Mouse (Mus musculus) heart, postnatal 25 days (tissue): ENCODE data around the gene Coro2a. TPM values are rescaled to one million over a fixed set of nuclear protein-coding genes. Genes with fewer than 3 reads are reported as not detected.

ENCODE experiments used
- DNase-seq: peaks from one replicate; pipeline ENCODE4 v3.0.0; 2022; ENCODE audit warnings: low spot score
- intact Hi-C: fragments of 180-260 bp; cut with DNase I; formaldehyde crosslinking; loops from one replicate; pipeline ENCODE4 v1.15.1; 2025
- total RNA-seq, 2 experiments: library from RNA; stranded (reverse); gene quantifications; 2 replicates each; pipeline ENCODE4 v1.2.3; 2021

Coro2a gene
- total RNA-seq, 2 experiments from 2014 or later, result 0.18 to 0.45 TPM

DNA sequence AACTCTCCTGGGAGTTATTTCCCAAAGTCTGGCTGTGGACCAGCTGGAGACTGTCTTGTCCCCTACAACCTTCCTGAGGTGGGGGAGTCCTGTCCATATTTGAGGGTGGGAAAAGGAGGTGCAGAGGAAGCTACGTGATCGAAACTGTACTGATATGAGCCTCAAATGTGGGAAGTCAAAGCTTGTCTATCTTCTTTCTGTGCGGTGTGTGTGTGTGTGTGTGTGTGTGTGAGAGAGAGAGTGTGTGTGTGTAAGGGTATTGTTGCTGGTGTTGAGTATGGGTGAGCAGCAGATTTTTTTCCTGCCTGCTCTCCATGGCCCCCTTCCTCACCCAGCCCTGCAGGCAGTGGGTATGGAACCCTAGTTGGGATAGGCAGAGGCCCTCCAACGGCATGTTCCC lies 37.8 kb downstream of the Coro2a start:
- intact Hi-C loops, result no loop called here

DNA sequence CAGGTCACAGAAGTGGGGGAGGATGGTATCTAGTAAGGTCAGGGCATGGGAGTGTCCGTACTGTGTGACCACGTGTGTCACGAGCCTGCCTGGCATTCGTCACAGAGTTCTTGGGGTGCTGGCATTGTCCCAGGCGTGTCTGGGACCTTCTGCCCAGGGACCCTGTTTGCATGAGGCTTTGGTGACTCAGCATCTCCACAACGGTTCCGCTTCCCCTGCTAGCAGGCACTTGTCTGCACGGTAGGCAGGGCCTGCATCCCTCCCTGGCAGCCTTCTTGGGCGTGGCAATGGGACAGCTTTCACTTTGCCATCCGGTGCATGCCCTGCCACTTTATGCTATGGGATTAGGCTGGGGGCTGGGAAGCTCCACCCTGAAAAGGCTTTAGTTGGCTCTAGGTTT lies 38.2 kb downstream of the Coro2a start:
- intact Hi-C loops, result no loop called here
- no peak for DNase-seq

More for the DNA sequence above, 37.8 kb downstream of the Coro2a start:
- no peak for DNase-seq

DNA sequence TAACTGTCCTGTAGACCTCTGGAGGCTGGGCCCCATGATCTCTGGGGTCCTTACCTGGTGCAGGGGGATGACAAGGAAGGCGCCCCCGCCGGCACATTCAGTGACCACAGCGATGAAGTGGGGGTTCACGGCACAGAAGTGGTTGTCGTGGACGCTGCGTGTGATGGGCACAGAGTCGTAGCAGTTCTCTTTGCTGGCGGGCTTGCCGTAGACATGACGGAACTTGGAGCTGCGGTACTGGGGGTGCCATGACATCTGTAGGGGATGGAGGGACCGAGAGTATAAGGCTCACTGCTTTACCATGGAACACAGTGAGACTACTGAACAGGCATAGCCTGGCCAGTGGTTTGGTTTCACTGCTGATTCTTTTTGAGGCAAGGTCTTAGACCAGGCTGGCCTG lies 39.2 kb downstream of the Coro2a start:
- intact Hi-C loops, result no loop called here

DNA sequence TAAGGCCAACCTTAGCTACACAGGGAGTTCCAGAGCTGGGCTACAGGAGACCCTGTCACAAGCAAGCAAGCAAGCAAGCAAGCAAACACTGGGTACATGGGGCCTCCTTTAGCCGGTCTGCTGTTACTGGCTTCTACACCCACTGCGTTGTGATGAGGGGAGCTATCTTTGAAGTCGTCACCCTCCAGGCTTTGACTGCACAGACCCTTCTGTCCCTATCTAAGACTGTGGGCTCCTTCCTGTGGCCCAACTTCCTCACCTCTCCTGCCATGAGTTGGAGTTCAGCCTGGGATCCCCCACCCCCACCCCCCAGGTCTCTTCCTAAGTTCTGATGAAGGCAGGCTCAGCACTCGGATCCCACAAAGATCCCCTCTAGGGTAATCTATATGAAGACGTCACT lies 40.0 kb downstream of the Coro2a start:
- intact Hi-C loops, result no loop called here
- no peak for DNase-seq

More for the DNA sequence above, 39.2 kb downstream of the Coro2a start:
- DNase-seq, result no peak

DNA sequence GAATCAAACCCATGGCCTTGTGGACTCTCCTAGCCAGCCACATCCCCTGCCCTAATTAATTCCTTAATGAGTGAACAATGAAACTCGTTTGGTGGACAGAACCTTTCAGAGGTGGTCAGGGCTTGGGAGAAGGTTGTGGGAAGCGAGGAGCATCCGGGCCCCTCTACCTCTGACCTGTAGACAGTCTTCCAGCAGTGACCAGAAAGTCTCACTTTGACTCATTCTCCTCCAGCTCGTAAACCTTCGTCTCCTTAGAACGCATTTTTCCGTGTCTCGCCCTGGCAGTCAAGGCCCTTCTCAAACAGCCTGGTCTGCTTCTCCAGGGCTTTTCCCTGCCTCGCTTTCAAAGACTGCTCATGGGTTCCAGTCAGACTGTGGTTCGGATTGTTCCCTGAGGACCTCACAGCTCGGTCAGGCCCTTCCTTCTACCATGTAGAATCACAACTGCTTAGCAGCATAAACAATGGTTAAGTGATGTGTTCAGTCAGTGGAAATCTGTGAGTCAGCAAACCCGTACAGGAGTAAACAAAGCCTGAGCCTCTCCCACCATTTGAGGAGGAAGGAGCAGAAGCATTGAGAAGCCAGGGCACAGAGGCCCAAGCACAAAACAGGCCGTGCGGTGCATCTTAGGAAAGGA lies 41.8 kb downstream of the Coro2a start:
- DNase-seq, result no peak
- intact Hi-C loops, result no loop called here

DNA sequence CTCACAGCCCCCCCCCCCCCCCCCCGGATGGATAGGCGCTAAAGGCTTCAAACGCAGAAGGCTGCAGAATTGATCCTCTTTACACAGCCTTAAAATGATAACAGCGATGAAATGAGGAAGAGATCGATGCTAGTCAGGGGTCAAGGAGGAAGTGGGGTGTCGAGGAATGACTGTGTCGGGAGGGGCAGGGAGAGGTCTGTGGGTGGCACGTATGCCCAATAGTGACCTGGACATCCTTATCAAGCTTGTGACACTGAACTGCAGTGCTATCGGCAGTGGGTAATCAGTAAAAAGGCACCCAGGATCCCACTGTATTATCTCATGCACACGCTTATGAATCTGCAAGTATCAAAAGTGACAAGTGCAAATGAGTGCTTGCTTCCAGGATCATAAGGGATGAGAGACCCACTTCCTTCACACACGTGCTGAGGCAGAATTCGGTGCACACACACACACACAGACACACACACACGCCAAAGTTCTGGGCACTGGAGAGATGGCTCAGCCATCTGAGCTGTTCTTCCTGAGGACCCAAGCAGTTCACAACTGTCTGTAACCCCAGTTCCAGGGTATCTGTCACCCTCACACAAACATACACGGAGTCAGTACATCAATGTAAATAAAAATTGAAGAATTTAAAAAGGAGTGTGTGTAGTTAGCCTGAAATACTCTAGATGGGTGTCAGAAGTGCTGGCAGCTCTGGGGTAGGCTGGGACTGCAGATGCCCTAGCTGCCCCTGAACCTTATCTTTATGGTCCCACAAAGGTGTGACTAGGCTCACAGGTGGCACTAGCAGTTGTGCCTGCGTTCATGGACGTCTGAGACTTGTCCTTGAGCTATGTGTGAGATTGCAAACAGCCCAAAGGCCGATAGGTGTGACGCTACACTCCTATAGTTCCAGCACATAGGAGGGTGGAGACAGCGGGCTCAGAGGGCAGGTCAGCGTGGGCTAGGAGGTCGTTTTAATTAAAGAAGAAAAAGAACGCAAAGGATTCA lies 43.0 kb downstream of the Coro2a start:
- DNase-seq, result no peak
- intact Hi-C loops, result no loop called here

DNA sequence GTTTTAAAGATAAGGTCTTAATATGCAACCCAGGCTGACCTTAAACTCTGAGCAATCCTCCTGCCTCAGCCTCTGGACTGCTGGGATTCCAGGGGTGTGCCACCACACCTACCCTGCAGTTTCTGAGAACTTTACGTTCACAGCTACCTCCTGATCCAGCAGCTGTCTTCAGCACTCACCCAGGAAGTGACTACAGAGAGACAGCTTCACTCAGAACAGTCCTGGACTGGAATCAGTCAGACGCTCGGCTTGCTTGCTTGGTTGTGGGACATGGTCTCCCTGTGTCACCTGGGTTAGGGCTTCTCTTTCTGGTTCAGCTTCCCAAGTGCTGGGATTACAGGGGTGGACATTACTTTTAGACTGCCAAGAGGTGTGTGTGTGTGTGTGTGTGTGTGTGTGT lies 45.1 kb downstream of the Coro2a start:
- no peak for DNase-seq

DNA sequence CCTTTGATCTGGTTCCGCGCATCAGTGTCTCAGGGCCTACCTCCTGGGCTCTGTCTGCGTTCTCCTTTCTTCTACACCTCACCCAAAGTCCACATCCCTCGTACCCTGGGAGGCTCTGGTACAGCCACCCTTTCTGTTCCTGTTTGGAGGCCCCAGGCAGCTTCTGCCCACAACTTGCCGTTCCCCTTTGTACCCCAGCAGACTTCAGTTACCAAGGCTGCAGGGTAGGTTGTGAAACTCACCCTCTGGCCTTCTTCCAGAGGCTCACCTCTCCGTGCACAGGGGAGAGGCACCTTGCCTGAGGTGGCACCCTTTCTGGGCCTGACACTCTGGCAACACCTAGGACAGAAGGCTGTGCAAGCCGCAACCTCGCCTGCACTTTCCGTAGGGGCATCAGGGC lies 46.2 kb downstream of the Coro2a start:
- DNase-seq, result no peak
- intact Hi-C loops, result no loop called here

More for the DNA sequence above, 45.1 kb downstream of the Coro2a start:
- intact Hi-C loops, result no loop called here

DNA sequence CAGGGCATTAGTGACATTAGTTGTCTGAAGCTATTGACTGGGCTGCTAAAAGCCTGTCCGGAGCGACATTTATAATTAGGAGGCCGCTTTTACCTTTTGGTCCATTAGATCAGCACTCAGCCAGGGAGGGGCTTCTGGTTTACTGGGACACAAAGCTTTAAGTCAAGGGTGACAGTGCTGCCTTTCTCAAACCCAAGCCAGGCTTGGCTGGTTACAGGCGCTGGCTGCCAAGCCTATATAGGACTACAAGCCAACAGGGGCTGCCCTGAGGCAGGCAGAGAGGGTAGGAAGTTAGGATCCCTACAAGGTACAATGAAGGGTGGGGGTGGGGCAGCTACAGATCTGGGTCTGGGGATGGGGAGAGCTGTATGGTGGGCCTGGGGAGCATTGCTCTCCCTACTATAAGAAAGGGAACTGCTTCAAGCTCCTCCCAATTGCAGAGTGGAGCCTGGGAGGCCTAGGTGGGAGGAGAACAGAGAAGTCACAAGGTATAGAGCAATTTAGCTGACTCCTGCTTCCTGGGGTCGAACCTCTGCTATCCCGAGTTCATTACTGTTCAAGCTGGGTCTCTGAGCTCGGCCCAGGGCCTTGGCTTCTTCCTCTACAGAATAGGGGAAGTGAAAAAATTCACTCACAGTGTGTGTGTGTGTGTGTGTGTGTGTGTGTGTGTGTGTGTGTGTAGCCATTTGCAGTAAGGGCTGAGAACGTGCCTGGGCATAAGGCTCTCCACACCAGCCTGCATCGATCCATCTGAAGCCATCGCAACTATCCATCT lies 47.5 kb downstream of the Coro2a start:
- DNase-seq, result no peak
- intact Hi-C loops, result no loop called here

DNA sequence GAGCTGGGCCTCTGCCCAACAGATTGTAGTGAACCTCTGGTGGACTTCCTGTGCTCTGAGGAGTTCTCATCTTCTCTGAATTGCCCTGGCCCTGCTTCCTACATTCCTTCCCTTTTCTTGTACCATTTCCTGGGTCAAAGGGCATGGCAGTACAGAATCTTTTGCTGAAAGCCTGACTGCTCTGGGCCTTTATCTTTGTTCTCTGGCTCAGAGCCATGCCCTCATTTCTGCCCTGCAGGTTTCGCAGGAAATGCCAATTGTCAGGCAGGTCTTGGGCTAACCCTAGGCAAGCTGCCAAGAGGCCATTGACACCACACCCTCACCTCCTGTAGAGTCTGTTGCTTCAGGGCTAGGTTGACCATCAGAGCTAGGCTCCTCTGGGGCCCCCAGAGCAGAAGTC lies 48.1 kb downstream of the Coro2a start:
- DNase-seq, result no peak
- intact Hi-C loops, result no loop called here

DNA sequence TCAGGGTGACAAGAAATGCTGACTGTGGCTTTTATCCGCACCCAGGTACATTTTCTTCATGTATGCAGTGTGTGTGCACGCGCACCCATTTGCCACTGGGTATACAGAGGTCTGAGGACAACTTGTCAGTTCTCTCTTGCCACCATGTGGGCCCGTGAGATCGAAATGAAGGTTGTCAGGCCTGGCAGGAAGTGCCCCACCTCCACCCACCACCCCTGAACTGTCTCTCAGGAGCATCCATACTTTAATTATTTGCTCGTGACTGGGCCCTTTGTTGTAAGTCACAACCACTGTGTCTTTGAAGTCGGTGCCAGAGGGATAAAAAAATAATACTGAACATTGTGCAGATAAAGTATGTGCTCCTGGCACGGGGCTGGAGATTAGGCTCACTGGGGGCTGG lies 51.6 kb downstream of the Coro2a start:
- intact Hi-C loops, result no loop called here
- no peak for DNase-seq

DNA sequence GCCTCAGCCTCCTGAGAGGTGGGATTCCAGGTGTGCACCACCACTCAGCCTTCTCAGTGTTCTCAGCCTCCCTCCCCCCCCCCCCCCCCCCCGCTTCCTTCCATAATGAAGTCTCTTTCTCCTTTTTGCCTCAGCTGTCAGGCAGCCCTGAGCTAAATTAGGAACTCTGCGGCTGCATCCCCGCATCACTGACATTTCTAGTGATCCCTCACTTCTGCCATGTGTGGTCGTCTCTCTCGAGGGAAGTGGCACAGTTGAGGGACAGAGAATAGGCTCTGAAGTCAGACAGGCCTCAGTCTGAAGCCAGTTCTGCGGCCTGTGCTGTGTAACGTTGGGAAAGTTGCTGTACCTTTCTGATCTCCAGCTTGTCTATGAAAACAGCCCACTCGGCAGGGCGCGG lies 52.0 kb downstream of the Coro2a start:
- intact Hi-C loops, result no loop called here
- no peak for DNase-seq

DNA sequence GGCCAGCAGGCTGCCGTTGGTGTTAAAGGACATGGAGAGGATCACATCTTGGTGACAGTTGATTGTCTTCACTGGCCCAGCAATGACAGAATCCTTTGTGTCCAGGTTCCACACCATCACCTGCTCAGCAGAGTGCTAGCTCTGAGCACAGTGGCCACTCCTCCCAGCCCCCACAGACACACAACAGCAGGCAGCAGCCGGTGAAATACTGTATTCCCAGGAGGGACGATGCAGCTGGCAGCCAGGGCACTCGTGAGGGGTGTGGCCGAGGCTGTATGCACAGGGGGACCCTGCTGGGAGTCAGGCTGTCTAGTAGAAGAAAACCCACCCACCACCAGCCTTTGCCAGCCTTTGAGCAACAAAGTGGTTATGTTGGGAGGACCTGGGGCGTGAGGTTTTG lies 55.3 kb downstream of the Coro2a start:
- DNase-seq, result no peak
- intact Hi-C loops, result no loop called here

DNA sequence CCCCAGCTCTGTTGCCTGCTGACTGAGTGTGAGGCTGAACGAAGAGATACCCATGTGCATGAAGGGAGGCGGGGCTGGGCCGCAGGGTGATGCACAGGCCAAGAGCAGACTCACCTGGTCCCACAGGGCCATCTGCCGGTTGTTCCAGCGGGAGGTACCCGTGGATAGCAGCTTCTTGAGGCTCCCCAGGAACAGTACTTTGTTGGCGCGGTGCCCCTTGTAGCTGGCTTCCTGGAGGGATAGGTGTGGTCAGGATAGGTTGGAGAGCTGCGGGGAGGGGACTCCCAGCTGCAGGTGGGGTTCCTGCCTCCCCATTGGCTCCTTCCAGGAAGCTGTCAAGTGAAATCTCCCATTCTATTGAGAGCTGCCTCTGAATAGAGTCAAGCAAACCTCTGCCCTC lies 56.5 kb downstream of the Coro2a start:
- intact Hi-C loops, result no loop called here
- DNase-seq, result no peak

DNA sequence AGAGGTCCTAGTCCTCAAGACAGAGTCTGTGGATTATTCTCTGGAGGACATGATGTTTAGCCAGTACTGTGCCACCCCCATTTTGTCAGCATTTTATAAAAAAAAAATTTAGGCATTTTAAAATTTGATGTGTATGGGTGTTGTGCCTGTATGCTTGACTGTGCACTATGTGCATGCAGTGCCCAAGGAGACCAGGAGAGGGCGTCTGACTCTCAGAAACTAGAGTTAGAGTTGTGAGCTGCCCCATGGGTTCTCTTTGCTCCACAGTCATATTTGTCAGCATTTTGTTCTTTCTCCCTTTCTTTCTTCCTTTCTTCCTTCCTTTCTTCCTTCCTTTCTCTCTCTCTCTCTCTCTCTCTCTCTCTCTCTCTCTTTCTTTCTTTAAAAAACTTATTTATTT lies 57.7 kb downstream of the Coro2a start:
- DNase-seq, result no peak
- intact Hi-C loops, result no loop called here

DNA sequence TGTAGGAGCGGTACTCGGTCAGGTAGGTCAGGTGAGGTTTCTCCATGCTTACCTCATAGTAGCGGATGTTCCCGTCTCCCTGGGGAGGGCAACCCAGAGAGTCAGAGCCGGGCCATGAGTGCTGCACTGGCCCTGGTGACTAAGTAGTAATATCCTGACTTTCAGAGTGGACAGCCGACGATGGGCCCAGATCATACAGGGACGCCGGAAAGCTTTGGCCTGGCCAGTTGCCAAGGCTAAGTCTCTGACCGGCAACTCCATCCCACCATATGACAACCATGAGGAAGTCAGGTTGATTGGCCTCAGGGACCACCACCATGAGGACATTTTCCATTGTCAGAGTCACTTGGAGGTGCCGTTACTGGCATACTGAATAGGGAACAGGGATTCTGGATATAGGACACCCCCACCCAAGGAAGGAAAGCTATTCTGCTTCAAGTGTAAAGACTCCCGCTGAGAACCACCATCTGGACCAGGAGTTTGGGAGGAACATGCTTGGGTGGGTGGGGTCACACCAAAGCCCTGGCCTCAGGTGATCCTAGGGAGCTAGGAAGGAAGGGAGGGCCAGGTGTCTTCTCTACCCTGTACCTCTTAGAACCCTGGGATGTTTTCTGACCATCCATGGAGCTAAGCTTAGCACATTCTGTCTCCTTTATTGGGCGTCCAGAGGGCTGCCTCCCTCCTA lies 58.5 kb downstream of the Coro2a start:
- no peak for DNase-seq
- intact Hi-C loops, result no loop called here

DNA sequence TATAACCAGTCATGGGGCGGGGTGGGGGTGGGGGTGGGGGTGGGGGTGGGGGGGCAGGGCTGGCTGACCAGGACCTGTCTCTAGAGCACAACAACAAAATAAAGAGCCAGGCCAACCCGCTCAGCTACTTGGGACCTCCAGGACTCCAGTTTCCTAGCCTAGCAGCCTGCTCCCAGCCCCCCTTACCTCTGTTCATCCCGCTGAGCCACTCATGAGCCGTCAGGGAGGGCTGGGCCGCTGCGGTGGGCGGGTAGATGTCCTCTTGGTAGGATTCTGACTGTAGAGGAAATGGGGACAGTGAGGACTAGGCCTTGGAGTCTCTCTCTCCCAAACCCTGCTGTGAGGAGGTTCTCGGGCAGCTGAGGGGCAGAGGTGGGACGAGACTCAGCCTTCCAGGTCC lies 60.3 kb downstream of the Coro2a start:
- intact Hi-C loops, result no loop called here
- DNase-seq, result no peak

DNA sequence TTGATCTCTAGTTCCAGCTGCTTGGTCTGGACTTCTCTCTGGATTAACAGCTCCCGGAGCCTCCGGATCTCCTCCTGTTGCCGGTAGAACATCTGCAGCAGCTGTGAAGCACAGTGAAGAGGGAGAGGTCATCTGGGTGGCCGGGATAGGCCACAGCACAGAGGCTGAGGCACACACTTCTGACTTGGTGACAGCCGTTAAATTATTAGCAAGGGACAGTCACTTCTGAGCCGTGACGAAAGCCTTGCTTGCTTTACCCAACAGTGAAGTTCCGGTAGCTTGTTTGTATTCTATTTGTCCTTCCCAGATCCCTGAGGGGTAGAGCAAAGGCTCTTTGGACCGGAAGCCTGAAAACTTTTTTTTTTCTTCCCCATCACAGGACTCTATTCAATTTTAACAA lies 62.8 kb downstream of the Coro2a start:
- no peak for DNase-seq
- intact Hi-C loops, result no loop called here

DNA sequence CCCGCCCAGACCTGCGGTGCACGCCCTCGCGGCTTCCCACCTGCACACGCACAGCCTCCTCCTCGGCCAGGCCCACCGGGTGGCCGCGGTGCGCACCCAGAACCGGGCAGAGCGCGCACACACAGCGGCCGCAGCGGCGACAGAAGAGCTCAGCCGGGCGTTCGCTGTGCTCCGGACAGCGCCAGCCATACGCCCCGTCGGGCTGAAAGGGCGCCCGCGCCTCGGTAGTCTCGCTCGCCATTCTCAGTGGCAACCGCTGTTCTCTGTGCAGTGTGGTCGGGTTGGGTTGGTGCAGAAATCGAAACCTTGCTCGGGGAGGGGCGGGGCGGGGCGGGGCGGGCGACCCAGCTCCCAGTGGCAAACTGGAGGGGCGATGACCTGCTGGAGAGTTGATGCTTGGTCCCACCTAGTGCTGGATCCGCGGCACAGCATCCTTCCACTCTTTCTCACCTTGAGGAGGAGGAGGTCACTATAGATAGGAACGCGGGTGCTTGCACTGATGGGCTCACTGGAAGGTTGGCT lies 66.1 kb downstream of the Coro2a start, which contains the start of gene Trim14:
Gene Trim14 (minus strand): TSS at position 302 of the 522 bp plus-strand sequence.
- DNase-seq, result no peak
- intact Hi-C loops, result no loop called here
